Mouse (Mus musculus) erythroblast, embryonic 14.5 days (primary cell): ENCODE results near the gene Rsrp1.

Experiments used
- GATA1 ChIP-seq: IDR thresholded peaks from 2 replicates; pipeline ENCODE4 v1.6.1; 2012; ENCODE audit warnings: low read length, inconsistent platforms, mixed read lengths
- TAL1 ChIP-seq: IDR thresholded peaks from 3 replicates; pipeline ENCODE4 v1.6.1; 2012; ENCODE audit warnings: low read length, inconsistent platforms, mixed read lengths

- no peak for TF ChIP-seq TAL1
- TF ChIP-seq GATA1 = no peak
Measured at GRCm38 (mm10) chr4:134975929-134976308, 52.5 kb downstream of the Rsrp1 start.
